Mouse (Mus musculus) kidney, postnatal 0 days (tissue): ENCODE measurements around the gene Mier2. TPM values are rescaled to one million over a fixed set of nuclear protein-coding genes. Genes with fewer than 3 reads are reported as not detected.

Experiments used
- ATAC-seq: fragments of 200-750 bp; cut with Nextera tagmentation; replicated peaks from 2 replicates; pipeline ENCODE4 v1.8.0; 2017; ENCODE audit warnings: low read depth, moderate number of reproducible peaks, moderate TSS enrichment, moderate library complexity; ENCODE audit not compliant: low FRiP score
- DNase-seq: peaks from one replicate; pipeline ENCODE4 v3.0.0-alpha.2; 2016; ENCODE audit warnings: low spot score
- H3K27ac ChIP-seq: fragments of 300-500 bp; sonication (generic); 2 replicates; pipeline ENCODE4 v1.5.1; 2014; ENCODE audit warnings: mild to moderate bottlenecking
- H3K27me3 ChIP-seq: fragments of 300-500 bp; sonication (generic); 2 replicates; pipeline ENCODE4 v1.6.1; 2014; ENCODE audit warnings: low read length, mixed read lengths; ENCODE audit not compliant: insufficient read depth
- H3K36me3 ChIP-seq: fragments of 300-500 bp; sonication (generic); 2 replicates; pipeline ENCODE4 v1.6.1; 2014; ENCODE audit warnings: low read length, mixed read lengths; ENCODE audit not compliant: insufficient read depth
- H3K4me1 ChIP-seq: fragments of 300-500 bp; sonication (generic); replicated peaks from 2 replicates; pipeline ENCODE4 v1.6.1; 2014; ENCODE audit warnings: antibody characterized with exemption, low read length, mixed read lengths; ENCODE audit not compliant: insufficient read depth
- H3K4me2 ChIP-seq: fragments of 300-500 bp; sonication (generic); 2 replicates; pipeline ENCODE4 v1.6.1; 2014; ENCODE audit warnings: mild to moderate bottlenecking, low read length, moderate library complexity, mixed read lengths
- H3K4me3 ChIP-seq: fragments of 300-500 bp; sonication (generic); replicated peaks from 2 replicates; pipeline ENCODE4 v1.5.1; 2014; ENCODE audit warnings: low read depth, low read length
- H3K9ac ChIP-seq: fragments of 300-500 bp; sonication (generic); 2 replicates; pipeline ENCODE4 v1.6.1; 2014; ENCODE audit warnings: low read depth, low read length
- H3K9me3 ChIP-seq: fragments of 300-500 bp; sonication (generic); replicated peaks from 2 replicates; pipeline ENCODE4 v1.6.1; 2016; ENCODE audit warnings: low read length, inconsistent platforms, mixed read lengths
- CTCF ChIP-seq: IDR thresholded peaks from 2 replicates; pipeline ENCODE4 v1.5.1; 2016; ENCODE audit warnings: antibody characterized with exemption, low read depth, mild to moderate bottlenecking, moderate library complexity
- WGBS: fragments of 180-500 bp; shearing (Covaris S2); extraction: QIAGEN DNeasy Blood & Tissue Kit; methylation state at CpG from one replicate; pipeline ENCODE4 v1.1.7; 2014; 5-methylcytosine and 5-hydroxymethylcytosine counted together
- polyA plus RNA-seq: library from polyadenylated mRNA; unstranded; fragments of >200 nt; fragmentation: Nextera tagmentation; extraction: Ambion mirVana; gene quantifications from 2 replicates; pipeline ENCODE4 v1.2.1, GENCODE M21; 2015

The Mier2 gene
- polyA plus RNA-seq, 1 experiment from 2014 or later: 27.4 TPM

DNA sequence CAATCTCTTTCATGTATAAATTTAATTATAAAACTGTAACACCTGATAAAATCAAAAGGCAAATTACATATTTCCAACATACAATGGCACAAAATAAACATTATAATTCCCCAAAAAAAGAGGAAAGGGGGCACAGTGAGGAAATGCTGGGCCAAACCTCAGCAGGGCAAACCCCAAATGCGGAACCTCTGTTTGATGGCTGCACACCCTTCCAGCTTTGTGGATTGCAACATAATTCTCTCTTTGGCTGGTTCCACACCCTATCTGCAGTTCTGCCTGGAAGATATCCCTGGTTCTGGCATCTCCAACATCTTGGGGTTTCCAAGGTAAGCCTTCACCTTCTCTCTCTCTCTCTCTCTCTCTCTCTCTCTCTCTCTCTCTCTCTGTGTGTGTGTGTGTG, 35.7 kb upstream of the Mier2 start:
- no peak for ATAC-seq
- no peak for DNase-seq
- Histone ChIP-seq H3K4me1 (no peaks in the 10 kb centered on the region), H3K36me3 (no peaks in the 10 kb centered on the region), H3K9me3 (no peaks in the 10 kb centered on the region), H3K27ac (no peak overlapping the region), H3K4me2 (no peak overlapping the region), H3K4me3 (no peak overlapping the region), H3K9ac (no peak overlapping the region), H3K27me3 (no peaks in the 10 kb centered on the region)
- TF ChIP-seq CTCF: no peak
- 95% methylated on average over 1 of the region's 1 CpGs for WGBS

DNA sequence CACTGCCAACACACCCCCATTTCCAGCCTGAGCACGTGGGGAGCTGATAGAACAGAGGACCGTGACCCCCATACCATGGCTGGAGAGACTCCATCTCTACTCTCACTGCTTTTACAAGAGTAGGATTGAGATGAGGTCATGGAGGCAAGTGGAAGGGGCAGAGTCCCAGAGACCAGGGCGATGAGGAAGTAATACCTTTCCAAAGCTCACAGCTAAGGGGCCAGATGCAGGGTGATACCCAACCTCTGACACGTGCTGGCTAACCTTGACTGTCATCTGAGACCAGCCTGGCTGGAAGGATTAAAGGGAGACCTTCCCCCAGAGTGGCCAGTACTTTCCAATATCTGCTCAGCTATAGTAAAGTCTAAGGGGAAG, 32.7 kb upstream of the Mier2 start:
- ATAC-seq: no peak; the same call in 1 of the 2 replicates
- H3K9ac ChIP-seq: no peak overlapping the region
- H3K4me2 ChIP-seq: no peak overlapping the region
- H3K36me3 ChIP-seq: no peaks in the 10 kb centered on the region
- TF ChIP-seq CTCF: no peak
- H3K27me3 ChIP-seq: no peaks in the 10 kb centered on the region
- no peaks in the 10 kb centered on the region for H3K9me3 ChIP-seq
- 65% methylated on average over 4 of the region's 4 CpGs for WGBS
- H3K27ac ChIP-seq: no peak overlapping the region
- no peak for DNase-seq
- H3K4me1 ChIP-seq: no peaks in the 10 kb centered on the region
- H3K4me3 ChIP-seq: no peak overlapping the region

DNA sequence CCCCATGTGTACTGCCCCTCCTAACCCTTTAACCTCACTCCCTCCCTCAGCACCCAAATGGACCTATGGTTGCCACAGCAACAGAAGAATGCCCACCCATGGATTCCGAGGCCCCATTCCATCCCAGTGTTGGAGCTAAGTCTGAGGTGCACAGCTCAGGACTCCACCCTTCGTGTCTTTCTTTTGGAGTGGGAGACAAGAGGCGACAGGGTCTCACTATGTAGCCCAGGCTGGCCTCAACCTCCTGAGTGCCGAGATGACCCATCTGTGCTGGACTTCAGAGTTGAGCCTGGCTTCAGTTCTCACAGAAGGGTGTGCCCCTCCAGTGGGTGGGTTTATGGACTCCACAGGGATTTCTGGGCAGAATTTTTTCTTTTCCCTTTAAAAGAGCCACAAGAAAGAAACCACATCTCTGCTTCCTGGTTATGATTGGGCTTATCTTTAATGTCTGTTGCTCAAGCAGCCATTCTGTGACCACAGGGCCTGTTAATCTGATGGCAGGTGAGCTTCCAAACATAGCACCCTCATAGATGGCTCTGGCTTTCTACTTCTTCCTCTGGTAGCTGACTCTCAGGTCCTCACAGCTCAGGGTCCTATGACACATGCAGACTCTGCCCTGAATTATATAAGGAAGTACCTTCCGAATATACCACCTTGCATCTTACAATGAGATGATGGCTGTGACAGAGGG, 32.2 kb upstream of the Mier2 start, which contains the start of gene Theg:
Theg (minus strand) TSS at position 271 of the 691 bp plus-strand sequence.
- Histone ChIP-seq H3K9me3 (no peaks in the 10 kb centered on the region), H3K27me3 (no peaks in the 10 kb centered on the region), H3K9ac (no peak within 1 kb of the TSS), H3K36me3 (no peaks in the 10 kb centered on the region), H3K4me1 (no peaks in the 10 kb centered on the region), H3K4me3 (no peak within 1 kb of the TSS), H3K4me2 (no peak within 1 kb of the TSS), H3K27ac (no peak within 1 kb of the TSS)
- DNase-seq: no peak
- 84% methylated on average over 5 of the region's 5 CpGs for WGBS
- no peak for TF ChIP-seq CTCF
- ATAC-seq: no peak

DNA sequence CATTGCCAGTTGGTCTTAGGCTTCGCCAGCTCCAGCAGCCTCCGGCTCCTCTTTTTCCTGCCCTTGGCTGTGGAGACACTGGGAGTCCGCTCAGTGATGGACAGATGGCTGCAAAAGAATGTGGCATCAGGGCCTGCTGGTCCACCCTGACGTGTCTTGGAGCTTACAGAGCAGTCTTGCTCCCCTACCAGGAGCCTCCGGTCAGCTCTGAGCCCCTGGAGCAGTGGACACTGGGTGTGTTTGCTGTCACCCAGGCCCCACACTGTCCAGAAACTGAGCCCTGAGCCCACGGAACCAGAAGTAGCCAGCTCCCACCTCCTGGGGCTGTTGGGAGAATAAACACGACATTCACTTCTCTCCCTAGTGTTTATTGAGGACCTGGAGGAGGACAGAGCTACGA, 31.2 kb upstream of the Mier2 start:
- H3K4me2 ChIP-seq: no peak overlapping the region
- H3K9ac ChIP-seq: no peak overlapping the region
- no peak overlapping the region for H3K27ac ChIP-seq
- no peak for TF ChIP-seq CTCF
- 60% methylated on average over 8 of the region's 8 CpGs for WGBS
- no peak for DNase-seq
- no peak overlapping the region for H3K4me3 ChIP-seq
- no peaks in the 10 kb centered on the region for H3K36me3 ChIP-seq
- no peak for ATAC-seq
- H3K4me1 ChIP-seq: no peaks in the 10 kb centered on the region
- H3K27me3 ChIP-seq: no peaks in the 10 kb centered on the region
- no peaks in the 10 kb centered on the region for H3K9me3 ChIP-seq

DNA sequence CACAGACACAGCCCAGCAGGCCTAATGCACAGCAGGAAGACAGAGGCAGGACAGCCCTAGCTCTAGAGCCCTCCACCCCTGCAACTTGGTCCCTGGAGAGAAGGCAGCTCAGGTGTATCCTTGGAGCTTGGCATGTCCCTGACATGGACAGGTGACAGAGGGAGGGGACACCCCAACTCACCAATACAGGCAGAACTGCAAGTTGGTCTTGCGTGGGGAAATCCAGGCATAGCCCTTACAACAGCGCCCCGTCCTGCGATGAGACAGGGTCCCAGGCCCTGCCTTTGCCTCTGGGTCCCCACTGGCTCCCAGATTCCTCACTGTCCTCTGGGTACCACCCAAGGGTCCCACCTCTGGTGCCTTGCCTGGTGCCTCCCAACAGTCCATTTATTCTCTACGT, 30.7 kb upstream of the Mier2 start:
- Histone ChIP-seq H3K9me3 (no peaks in the 10 kb centered on the region), H3K4me3 (no peak overlapping the region), H3K9ac (no peak overlapping the region), H3K4me2 (no peak overlapping the region), H3K27ac (no peak overlapping the region), H3K36me3 (no peaks in the 10 kb centered on the region), H3K4me1 (no peaks in the 10 kb centered on the region), H3K27me3 (no peaks in the 10 kb centered on the region)
- DNase-seq (no peak), ATAC-seq (no peak)
- TF ChIP-seq CTCF: no peak
- WGBS: 94% methylated on average over 5 of the region's 5 CpGs

DNA sequence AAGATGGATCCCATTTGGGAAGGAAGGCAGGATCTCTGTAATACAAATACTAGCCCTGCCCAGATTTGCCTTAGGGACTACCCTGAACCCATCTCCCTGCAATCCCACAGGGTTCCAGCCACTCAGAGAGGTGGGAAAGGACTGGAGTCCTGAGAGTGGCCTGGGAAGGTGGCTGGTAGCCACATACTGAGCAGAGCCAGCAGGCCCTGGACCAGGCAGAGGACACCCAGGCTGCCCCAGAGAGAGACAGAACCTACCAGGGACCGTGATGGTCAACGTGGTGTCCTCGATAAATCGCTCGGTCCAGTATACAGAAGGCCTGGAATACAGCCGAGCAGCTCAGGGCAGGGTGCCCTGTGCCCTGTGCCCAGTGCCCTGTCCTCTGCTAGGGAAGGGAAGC, 30.1 kb upstream of the Mier2 start:
- DNase-seq: no peak

DNA sequence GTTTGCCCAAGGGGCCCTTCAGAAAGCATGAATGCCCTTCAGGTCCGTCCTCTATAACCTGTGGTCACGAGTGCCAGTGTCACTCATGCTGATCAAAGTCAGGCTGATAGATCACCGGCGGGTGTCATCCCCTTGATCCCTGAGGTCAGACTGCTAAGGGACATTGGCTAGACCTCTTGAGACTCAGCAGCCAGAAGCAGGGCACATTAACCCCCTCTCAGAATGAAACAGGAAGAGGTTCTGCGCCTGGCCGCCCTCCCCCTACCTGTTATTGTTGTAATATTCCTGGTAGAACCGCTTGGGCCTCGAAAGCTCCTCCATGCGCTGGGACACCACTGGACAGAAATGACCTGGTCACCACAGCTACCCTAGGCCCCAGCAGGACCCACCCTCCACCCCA, 29.4 kb upstream of the Mier2 start:
- ATAC-seq: no peak
- Histone ChIP-seq H3K4me2 (no peak overlapping the region), H3K27me3 (no peaks in the 10 kb centered on the region), H3K4me1 (no peaks in the 10 kb centered on the region), H3K9ac (no peak overlapping the region), H3K4me3 (no peak overlapping the region), H3K9me3 (no peaks in the 10 kb centered on the region), H3K27ac (no peak overlapping the region), H3K36me3 (no peaks in the 10 kb centered on the region)
- no peak for TF ChIP-seq CTCF
- DNase-seq: no peak
- 57% methylated on average over 9 of the region's 9 CpGs for WGBS

More for the DNA sequence above, 30.1 kb upstream of the Mier2 start:
- 90% methylated on average over 6 of the region's 6 CpGs for WGBS
- H3K9ac ChIP-seq: no peak overlapping the region
- no peaks in the 10 kb centered on the region for H3K27me3 ChIP-seq
- H3K36me3 ChIP-seq: no peaks in the 10 kb centered on the region
- no peak for ATAC-seq
- H3K9me3 ChIP-seq: no peaks in the 10 kb centered on the region
- no peak overlapping the region for H3K4me3 ChIP-seq
- no peak for TF ChIP-seq CTCF
- no peak overlapping the region for H3K27ac ChIP-seq
- H3K4me2 ChIP-seq: no peak overlapping the region
- H3K4me1 ChIP-seq: no peaks in the 10 kb centered on the region
